Mouse (Mus musculus): Measurements from ENCODE around the gene Olfr1123. TPM values are rescaled to one million over a fixed set of nuclear protein-coding genes. Genes with fewer than 3 reads are reported as not detected.
"Not testable (repeated sequence)": the region's sequence is repeated elsewhere in the genome, so short reads cannot be mapped to it uniquely, and the experiment has no call there.

Gene Olfr1123
- total RNA-seq (2021) = not detected
- long read RNA-seq, experiment 1 = 0 reads
- long read RNA-seq, experiment 2 = 0 reads

DNA sequence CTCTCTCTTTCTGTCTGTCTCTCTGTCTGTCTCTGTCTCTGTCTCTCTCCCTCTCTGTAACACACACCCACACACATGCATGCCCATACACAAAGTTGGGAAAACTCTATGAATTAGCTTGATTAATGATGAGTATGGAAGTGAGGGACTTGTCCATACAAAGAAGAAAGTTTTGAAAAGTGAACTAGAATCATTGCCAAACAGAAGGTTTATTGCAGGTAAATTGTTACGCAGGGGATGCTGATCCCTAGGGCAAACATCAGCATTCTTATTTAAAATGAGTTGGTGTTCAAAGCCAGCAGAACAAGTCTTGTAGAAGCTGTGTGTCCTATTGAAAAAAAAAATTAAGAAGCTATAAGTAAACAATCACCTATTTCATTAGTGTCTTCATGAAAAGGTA lies at the start of gene Olfr1123:
TSS of gene Olfr1123 (plus strand) at position 301 of the 400 bp plus-strand sequence.
- Histone ChIP-seq H3K4me3 (no peak within 1 kb of the TSS), H3K27ac (no peak within 1 kb of the TSS)
- no peak for DNase-seq (ENCODE audit: low spot score in 2 of 2)
- no peak for TF ChIP-seq CTCF (conservative IDR thresholded peaks at IDR 0.05)

DNA sequence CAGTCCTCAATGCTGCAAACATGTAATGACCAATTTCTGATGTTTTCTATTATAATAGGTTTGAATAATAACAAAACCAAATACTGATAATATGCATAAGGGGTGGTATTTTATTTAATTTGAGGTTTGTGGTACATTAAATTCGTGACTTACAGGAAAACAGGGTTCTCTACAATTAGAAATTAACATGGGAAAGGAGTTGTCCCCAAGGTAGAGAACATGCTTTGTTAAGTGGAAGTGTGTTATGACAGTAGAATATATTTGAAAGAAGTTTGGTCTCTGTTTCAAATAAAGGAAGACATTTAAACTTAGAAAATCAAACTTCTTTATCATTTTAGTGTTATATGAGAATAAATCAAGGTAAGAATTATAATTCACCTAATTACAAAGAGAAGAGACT lies 46.8 kb upstream of the Olfr1123 start, which contains the start of gene Olfr1121:
TSS of gene Olfr1121 (plus strand) at position 301 of the 400 bp plus-strand sequence.
- TF ChIP-seq CTCF (conservative IDR thresholded peaks at IDR 0.05) = no peak
- no peak for DNase-seq (ENCODE audit: low spot score in 2 of 2)
- no peak within 1 kb of the TSS for H3K4me3 ChIP-seq
- no peak within 1 kb of the TSS for H3K27ac ChIP-seq

DNA sequence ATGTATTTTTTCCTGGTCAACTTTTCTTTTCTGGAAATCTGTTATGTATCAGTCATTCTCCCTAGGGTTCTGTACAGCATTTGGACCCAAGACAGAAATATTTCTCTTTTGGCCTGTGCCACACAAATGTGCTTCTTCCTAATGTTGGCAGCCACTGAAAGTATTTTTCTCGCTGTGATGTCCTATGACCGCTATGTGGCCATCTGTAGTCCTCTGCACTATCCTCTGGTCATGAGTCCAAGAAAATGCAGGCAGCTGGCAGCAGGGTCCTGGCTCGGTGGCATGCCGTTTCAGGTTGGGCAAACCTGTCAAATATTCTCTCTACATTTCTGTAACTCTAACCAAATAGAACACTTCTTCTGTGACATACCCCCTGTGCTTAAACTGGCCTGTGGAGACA lies 44.7 kb upstream of the Olfr1123 start:
- Histone ChIP-seq H3K27ac (no peak overlapping the region), H3K4me3 (no peak overlapping the region)
- DNase-seq (ENCODE audit: low spot score in 2 of 2) = no peak
- TF ChIP-seq CTCF (conservative IDR thresholded peaks at IDR 0.05) = no peak

DNA sequence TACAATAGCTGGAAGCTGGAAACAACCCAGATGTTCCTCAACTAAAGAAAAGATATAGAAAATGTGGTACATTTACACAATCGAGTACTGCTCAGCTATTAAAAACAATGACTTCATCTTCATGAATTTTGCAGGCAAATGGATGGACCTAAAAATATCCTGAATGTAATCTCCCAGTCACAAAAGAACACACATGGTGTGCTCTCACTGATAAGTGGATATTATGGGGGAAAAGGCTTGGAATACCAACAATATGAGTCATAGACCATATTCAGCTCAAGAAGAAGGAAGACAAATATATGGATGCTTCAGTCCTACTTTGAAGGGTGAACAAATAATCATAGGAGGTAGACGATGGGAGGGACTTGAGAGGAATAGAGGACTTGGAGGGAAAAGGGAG lies 32.5 kb upstream of the Olfr1123 start:
- no peak for DNase-seq (ENCODE audit: low spot score in 2 of 2)
- H3K4me3 ChIP-seq = no peak overlapping the region
- TF ChIP-seq CTCF (conservative IDR thresholded peaks at IDR 0.05) = no peak
- H3K27ac ChIP-seq = no peak overlapping the region

DNA sequence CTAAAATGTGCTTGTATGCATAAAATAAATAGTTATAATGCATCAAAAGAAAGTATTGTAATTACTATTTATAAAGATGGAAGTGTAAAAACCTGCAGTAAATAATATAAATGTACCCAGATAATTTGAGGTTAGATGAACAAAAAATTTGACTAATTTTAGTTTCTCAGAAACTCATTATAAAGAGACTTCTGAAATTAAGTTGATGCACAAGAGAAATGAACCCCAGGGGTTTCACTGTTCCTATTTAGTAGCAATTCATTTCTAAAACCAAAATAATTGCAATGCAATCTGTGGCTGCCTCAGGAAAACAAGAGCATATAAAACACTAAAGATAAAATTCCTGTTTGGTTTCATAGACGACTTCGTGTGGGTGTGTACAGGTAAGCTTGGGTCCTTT lies 30.9 kb upstream of the Olfr1123 start, which contains the start of gene Olfr1122:
TSS of gene Olfr1122 (plus strand) at position 301 of the 400 bp plus-strand sequence.
- no peak for TF ChIP-seq CTCF (conservative IDR thresholded peaks at IDR 0.05)
- H3K4me3 ChIP-seq = no peak within 1 kb of the TSS
- H3K27ac ChIP-seq = no peak within 1 kb of the TSS
- no peak for DNase-seq (ENCODE audit: low spot score in 2 of 2)

DNA sequence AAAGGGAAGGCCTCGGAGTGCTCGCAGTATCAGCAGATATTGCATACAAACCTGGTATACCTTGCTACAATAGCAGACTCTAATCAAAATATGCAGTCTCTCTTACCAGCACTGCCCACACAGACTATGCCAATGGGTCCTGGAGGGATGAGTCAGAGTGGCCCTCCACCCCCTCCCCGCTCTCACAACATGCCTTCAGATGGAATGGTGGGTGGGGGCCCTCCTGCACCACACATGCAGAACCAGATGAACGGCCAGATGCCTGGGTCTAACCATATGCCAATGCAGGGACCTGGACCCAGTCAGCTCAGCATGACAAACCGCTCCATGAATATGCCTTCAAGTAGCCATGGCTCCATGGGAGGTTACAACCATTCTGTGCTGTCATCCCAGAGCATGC lies 22.8 kb upstream of the Olfr1123 start:
- H3K4me3 ChIP-seq, H3K27ac ChIP-seq: not testable (repeated sequence)
- peak in 1 of 2 experiments; percentile 20 for DNase-seq (ENCODE audit: low spot score in 2 of 2)

DNA sequence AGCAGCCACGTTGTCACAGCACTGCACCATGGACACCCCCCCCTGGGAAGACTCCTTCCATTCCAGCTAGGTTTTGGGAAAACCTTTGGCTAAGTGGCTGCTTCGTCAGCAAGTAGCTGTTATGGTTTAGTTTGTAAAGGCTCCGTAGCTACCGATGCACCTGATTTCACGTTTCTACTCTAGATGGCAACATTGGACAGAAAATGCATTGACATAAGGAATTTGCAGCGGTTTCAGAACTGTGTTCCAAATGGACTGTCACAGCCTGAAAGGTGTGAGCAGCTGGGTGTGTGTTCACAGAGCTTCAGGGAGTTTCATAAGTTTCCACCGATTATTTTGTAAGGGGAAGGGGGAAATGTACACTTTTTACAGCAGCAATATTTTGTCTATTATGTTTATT lies 21.7 kb upstream of the Olfr1123 start:
- not testable (repeated sequence) for H3K4me3 ChIP-seq; DNase-seq (ENCODE audit: low spot score in 2 of 2); H3K27ac ChIP-seq
- TF ChIP-seq CTCF (conservative IDR thresholded peaks at IDR 0.05) = peak; percentile 39

DNA sequence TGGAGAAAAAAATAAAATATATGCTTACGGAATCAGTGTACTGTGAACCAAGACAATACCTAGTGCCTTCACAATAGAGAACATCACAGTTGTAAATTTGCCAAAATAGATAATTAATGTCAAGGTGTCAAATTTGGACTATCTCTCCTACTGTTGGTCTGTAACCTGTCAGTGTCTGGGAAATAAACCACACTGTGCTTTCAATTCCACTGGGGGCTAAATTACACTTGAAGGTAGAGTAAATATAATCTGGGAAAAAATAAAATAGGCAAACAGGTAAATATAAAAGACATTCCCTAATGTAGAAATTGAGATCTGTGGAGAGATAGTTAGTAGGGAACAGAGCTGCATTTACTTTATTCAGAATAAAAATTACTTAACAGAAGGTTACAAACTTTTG lies 13.5 kb downstream of the Olfr1123 start, which contains the start of gene Olfr1124:
TSS of gene Olfr1124 (plus strand) at position 301 of the 400 bp plus-strand sequence.
- TF ChIP-seq CTCF (conservative IDR thresholded peaks at IDR 0.05) = no peak
- no peak within 1 kb of the TSS for H3K27ac ChIP-seq
- no peak within 1 kb of the TSS for H3K4me3 ChIP-seq
- DNase-seq (ENCODE audit: low spot score in 2 of 2) = no peak

DNA sequence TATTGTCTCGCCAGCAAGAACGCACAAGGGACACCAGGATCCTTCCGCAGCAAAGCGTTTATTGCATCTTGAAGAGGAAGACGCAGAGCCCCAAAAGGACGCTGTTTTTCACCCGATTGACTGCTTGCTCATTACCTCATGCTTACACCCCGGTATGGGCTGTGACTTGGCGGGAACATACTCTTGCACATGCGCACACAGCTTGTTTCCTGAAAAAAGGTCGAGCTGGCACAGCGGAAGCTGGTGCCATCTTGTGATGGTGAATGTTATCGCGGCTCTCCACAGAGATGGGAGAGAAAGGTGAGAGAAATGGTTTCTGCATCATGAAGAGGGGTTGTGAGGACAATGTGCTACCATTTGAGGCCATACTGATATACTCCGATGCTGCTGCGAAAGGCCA lies 21.3 kb downstream of the Olfr1123 start:
- Histone ChIP-seq H3K4me3 (no peak overlapping the region), H3K27ac (no peak overlapping the region)
- TF ChIP-seq CTCF (conservative IDR thresholded peaks at IDR 0.05) = no peak
- DNase-seq (ENCODE audit: low spot score in 2 of 2) = no peak

DNA sequence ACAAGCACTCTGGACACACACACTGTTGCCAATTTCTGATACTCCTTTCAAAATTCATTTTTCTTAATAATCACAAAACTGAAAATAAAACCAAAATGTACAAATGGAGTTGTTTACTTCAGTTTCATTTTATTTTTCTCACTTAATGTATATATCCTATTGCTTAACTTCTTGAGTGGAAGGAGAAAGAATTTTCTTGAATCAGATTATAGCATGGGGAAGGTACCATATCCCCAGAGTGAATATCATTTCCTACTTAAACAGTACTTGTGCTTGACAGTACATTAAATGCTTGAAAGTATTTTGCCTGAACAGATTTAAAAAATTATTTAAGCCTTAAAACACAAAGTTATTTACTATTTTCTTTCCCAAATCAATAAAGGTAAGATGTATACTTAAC lies 37.2 kb downstream of the Olfr1123 start, which contains the start of gene Olfr1126:
TSS of gene Olfr1126 (plus strand) at position 301 of the 400 bp plus-strand sequence.
- no peak within 1 kb of the TSS for H3K4me3 ChIP-seq
- H3K27ac ChIP-seq = no peak within 1 kb of the TSS
- no peak for TF ChIP-seq CTCF (conservative IDR thresholded peaks at IDR 0.05)
- DNase-seq (ENCODE audit: low spot score in 2 of 2) = no peak

DNA sequence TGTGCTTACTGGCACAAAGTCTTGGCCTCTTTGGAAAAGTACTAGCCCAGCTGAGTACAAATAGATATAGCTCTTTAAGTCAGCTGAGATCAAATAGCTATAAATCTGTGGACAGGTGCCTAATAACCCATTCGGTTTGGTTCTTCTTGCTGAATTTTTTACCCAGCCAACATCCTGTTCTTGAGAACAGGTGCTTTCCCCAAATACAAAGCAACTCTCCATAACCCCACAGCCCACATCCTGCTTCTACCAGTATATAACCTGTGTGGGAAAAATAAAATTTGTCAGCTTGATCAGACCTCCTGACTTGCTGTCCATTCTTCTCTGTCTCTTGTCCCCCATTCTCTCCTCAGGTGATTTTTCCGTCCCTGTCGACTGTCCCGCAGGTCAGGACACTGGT lies 45.3 kb downstream of the Olfr1123 start:
- no peak for DNase-seq (ENCODE audit: low spot score in 2 of 2)
- no peak overlapping the region for H3K27ac ChIP-seq
- H3K4me3 ChIP-seq = no peak overlapping the region
- TF ChIP-seq CTCF (conservative IDR thresholded peaks at IDR 0.05) = no peak

Other genes with a start within 250 kb of the Olfr1123 start
- gene Olfr1112, start 228.8 kb upstream of the Olfr1123 start, total RNA-seq (2021) = not detected
- gene Olfr1113, start 207.7 kb upstream of the Olfr1123 start, total RNA-seq (2021) = not detected
- not detected for gene Olfr1115, start 168.6 kb upstream of the Olfr1123 start, total RNA-seq (2021)
- not detected for gene Olfr1116, start 149.1 kb upstream of the Olfr1123 start, total RNA-seq (2021)
- gene Olfr1118, start 109.1 kb upstream of the Olfr1123 start, total RNA-seq (2021) = not detected
- not detected for gene Olfr1120, start 61.8 kb upstream of the Olfr1123 start, total RNA-seq (2021)
- gene Olfr1121, start 46.7 kb upstream of the Olfr1123 start, total RNA-seq (2021) = not detected
- gene Olfr1122, start 30.8 kb upstream of the Olfr1123 start, total RNA-seq (2021) = under 1 TPM in 1 of 2 experiments, not detected in 1; 0.08 TPM
- not detected for gene Olfr1124, start 13.6 kb downstream of the Olfr1123 start, total RNA-seq (2021)
- not detected for gene Olfr1126, start 37.3 kb downstream of the Olfr1123 start, total RNA-seq (2021)
- gene Pramel7, start 80.5 kb downstream of the Olfr1123 start, total RNA-seq (2021) = not detected
- gene Pramel6, start 89.9 kb downstream of the Olfr1123 start, total RNA-seq (2021) = not detected
- gene Olfr153, start 115.2 kb downstream of the Olfr1123 start, total RNA-seq (2021) = under 1 TPM in 1 of 2 experiments, not detected in 1; 0.28 TPM
- gene Olfr1128, start 128.9 kb downstream of the Olfr1123 start, total RNA-seq (2021) = not detected
- not detected for gene Olfr1129, start 157.3 kb downstream of the Olfr1123 start, total RNA-seq (2021)
- gene Olfr1130, start 189.6 kb downstream of the Olfr1123 start, total RNA-seq (2021) = not detected
- gene Olfr1131, start 210.5 kb downstream of the Olfr1123 start, total RNA-seq (2021) = not detected
- not detected for gene Olfr1132, start 220.9 kb downstream of the Olfr1123 start, total RNA-seq (2021)
- gene Olfr1133, start 230.7 kb downstream of the Olfr1123 start, total RNA-seq (2021) = not detected
- gene Olfr1134, start 241.8 kb downstream of the Olfr1123 start, total RNA-seq (2021) = not detected